Mouse (Mus musculus) liver, postnatal 0 days (tissue): ENCODE data around the gene Usf1. TPM values are rescaled to one million over a fixed set of nuclear protein-coding genes. Genes with fewer than 3 reads are reported as not detected.

Experiments used
- ATAC-seq: fragments of 200-750 bp; cut with Nextera tagmentation; 2 replicates; pipeline ENCODE4 v1.8.0; 2017; ENCODE audit warnings: mild to moderate bottlenecking, moderate library complexity
- DNase-seq: peaks from one replicate; pipeline ENCODE4 v3.0.0-alpha.2; 2016
- H3K27ac ChIP-seq: fragments of 300-500 bp; sonication (generic); 2 replicates; pipeline ENCODE4 v1.5.1; 2014; ENCODE audit warnings: antibody characterized with exemption, moderate library complexity, mild to moderate bottlenecking, low read depth
- H3K27me3 ChIP-seq: fragments of 300-500 bp; sonication (generic); 2 replicates; pipeline ENCODE4 v1.6.1; 2014; ENCODE audit warnings: low read length, control low read depth, mixed read lengths; ENCODE audit not compliant: insufficient read depth
- H3K36me3 ChIP-seq: fragments of 300-500 bp; sonication (generic); replicated peaks from 2 replicates; pipeline ENCODE4 v1.6.1; 2014; ENCODE audit warnings: mild to moderate bottlenecking, control low read depth, low read length, moderate library complexity, mixed read lengths; ENCODE audit not compliant: insufficient read depth
- H3K4me1 ChIP-seq: fragments of 300-500 bp; sonication (generic); 2 replicates; pipeline ENCODE4 v1.6.1; 2014; ENCODE audit warnings: antibody characterized with exemption, mild to moderate bottlenecking, control low read depth; ENCODE audit not compliant: insufficient read depth
- H3K4me2 ChIP-seq: fragments of 300-500 bp; sonication (generic); 2 replicates; pipeline ENCODE4 v1.6.1; 2014; ENCODE audit warnings: low read depth, mild to moderate bottlenecking, low read length, moderate library complexity, mixed read lengths
- H3K4me3 ChIP-seq: fragments of 300-500 bp; sonication (generic); 2 replicates; pipeline ENCODE4 v1.5.1; 2014; ENCODE audit warnings: low read depth, low read length
- H3K9ac ChIP-seq: fragments of 300-500 bp; sonication (generic); replicated peaks from 2 replicates; pipeline ENCODE4 v1.6.1; 2014; ENCODE audit warnings: mild to moderate bottlenecking, moderate library complexity
- H3K9me3 ChIP-seq: fragments of 300-500 bp; sonication (generic); 2 replicates; pipeline ENCODE4 v1.6.1; 2016; ENCODE audit warnings: mild to moderate bottlenecking, control low read depth, low read length, mixed read lengths
- CTCF ChIP-seq: sonication (generic); IDR thresholded peaks from 2 replicates; pipeline ENCODE4 v1.5.1; 2016; ENCODE audit warnings: antibody characterized with exemption, low read depth
- EP300 ChIP-seq: IDR thresholded peaks from 2 replicates; pipeline ENCODE4 v1.6.1; 2016; ENCODE audit warnings: antibody characterized with exemption, low read depth, mild to moderate bottlenecking
- WGBS: fragments of 180-500 bp; shearing (Covaris S2); extraction: QIAGEN DNeasy Blood & Tissue Kit; methylation state at CpG from one replicate; pipeline ENCODE4 v1.1.7; 2014; ENCODE audit not compliant: insufficient replicate concordance; 5-methylcytosine and 5-hydroxymethylcytosine counted together
- polyA plus RNA-seq: library from polyadenylated mRNA; unstranded; fragments of >200 nt; fragmentation: Nextera tagmentation; extraction: Ambion mirVana; gene quantifications from 2 replicates; pipeline ENCODE4 v1.2.1, GENCODE M21; 2015

Gene Usf1
- polyA plus RNA-seq, 1 experiment from 2014 or later, result 25.4 TPM

DNA sequence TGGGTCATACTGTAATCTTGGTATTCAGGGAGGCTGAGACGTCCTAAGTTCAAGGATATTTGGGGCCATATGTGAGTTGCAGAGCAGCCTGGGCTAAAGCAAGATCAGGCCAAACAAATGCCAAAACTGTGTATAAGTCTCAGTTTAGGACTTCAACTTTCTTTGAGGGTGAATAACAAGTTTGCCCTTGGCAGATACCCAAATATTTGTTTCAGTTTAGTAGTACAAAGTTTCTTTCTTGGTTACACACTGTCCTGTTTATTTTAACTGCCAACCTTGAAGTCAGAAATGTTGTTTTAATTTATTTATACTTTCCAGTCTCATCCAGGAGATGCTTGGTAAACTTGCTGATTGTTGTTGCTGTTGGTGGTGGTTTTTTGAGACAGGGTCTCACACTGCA lies 24.9 kb downstream of the Usf1 start:
- H3K9ac ChIP-seq, result no peak overlapping the region
- no peaks in the 10 kb centered on the region for H3K27me3 ChIP-seq
- H3K4me1 ChIP-seq, result peaks cover 15% of the 10 kb centered on the region
- no peak overlapping the region for H3K4me3 ChIP-seq
- no peak for ATAC-seq
- H3K36me3 ChIP-seq, result no peaks in the 10 kb centered on the region
- H3K9me3 ChIP-seq, result no peaks in the 10 kb centered on the region
- no peak overlapping the region for H3K4me2 ChIP-seq
- DNase-seq, result no peak
- no peak for TF ChIP-seq CTCF
- TF ChIP-seq EP300, result no peak
- H3K27ac ChIP-seq, result peak overlapping the region; percentile 68
- WGBS, result 69% methylated on average over 1 of the region's 1 CpGs

GRCm38 (mm10) chr1:171437264-171438013 lies 26.3 kb downstream of the Usf1 start, which contains the start of gene F11r:
Gene F11r (plus strand): TSS chr1:171437535.
- WGBS, result 2% methylated on average over 43 of the region's 46 CpGs
- peak; percentile 17; the same call in 1 of the 2 replicates for TF ChIP-seq CTCF
- peak; percentile 71 for TF ChIP-seq EP300
- H3K4me1 ChIP-seq, result peaks cover 27% of the 10 kb centered on the region
- H3K4me3 ChIP-seq, result peak within 1 kb of the TSS; percentile 51
- DNase-seq (peak; percentile 90), ATAC-seq (peak; percentile 94)
- no peaks in the 10 kb centered on the region for H3K9me3 ChIP-seq
- H3K27ac ChIP-seq, result peak within 1 kb of the TSS; percentile 86
- H3K4me2 ChIP-seq, result peak within 1 kb of the TSS; percentile 73
- H3K36me3 ChIP-seq, result no peaks in the 10 kb centered on the region
- no peaks in the 10 kb centered on the region for H3K27me3 ChIP-seq
- H3K9ac ChIP-seq, result peak within 1 kb of the TSS; percentile 62

DNA sequence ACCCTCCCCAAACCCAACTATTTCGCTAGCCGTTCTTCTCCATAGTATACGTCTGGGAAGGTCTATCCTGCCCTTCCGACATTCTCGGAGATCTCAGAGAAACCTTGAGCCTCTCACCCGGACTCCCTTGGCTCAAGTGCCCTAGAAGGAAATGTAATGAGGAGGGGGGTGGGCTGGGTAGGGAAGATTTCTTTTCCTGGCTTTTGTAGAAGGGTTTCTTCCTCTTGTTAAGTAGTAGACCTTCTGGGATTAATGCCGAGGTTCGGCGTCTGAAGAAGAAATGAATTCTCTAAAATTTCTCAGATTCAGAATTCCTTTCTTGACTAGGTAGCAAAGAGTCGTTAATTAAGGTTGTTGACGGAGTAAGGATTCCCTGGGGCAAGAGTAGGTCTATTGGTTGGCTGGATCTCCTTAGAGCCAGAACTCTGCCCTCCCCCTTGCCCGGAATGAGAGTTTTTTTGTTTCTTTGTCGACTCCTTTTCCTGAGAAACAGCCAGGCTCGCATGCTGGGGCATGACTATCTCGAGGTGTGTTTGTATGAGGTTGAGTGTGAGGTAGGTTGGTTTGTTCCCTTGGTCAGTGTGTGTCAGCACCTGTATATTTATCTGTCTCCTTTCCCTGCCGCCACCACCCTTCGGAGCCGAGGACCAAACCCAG lies 27.0 kb downstream of the Usf1 start:
- H3K27ac ChIP-seq, result peak overlapping the region; percentile 86

GRCm38 (mm10) chr1:171439072-171439471 lies 28.0 kb downstream of the Usf1 start:
- Histone ChIP-seq H3K4me3 (peak overlapping the region; percentile 51), H3K36me3 (no peaks in the 10 kb centered on the region), H3K27me3 (no peaks in the 10 kb centered on the region), H3K27ac (peak overlapping the region; percentile 86), H3K9ac (peak overlapping the region; percentile 62), H3K9me3 (no peaks in the 10 kb centered on the region), H3K4me2 (peak overlapping the region; percentile 73), H3K4me1 (peaks cover 27% of the 10 kb centered on the region)
- DNase-seq (no peak), ATAC-seq (no peak)
- TF ChIP-seq EP300, result no peak
- TF ChIP-seq CTCF, result no peak
- 17% methylated on average over 8 of the region's 8 CpGs for WGBS

More for the DNA sequence above, 27.0 kb downstream of the Usf1 start:
- H3K27me3 ChIP-seq, result no peaks in the 10 kb centered on the region
- peaks cover 27% of the 10 kb centered on the region for H3K4me1 ChIP-seq
- peak overlapping the region; percentile 73 for H3K4me2 ChIP-seq
- WGBS, result 5% methylated on average over 18 of the region's 18 CpGs
- H3K9ac ChIP-seq, result peak overlapping the region; percentile 62
- DNase-seq, result no peak
- no peak for ATAC-seq
- no peaks in the 10 kb centered on the region for H3K9me3 ChIP-seq
- H3K4me3 ChIP-seq, result peak overlapping the region; percentile 51
- no peaks in the 10 kb centered on the region for H3K36me3 ChIP-seq
- TF ChIP-seq EP300 (no peak), CTCF (no peak)

GRCm38 (mm10) chr1:171440025-171440725 lies 29.1 kb downstream of the Usf1 start:
- H3K27ac ChIP-seq, result peak overlapping the region; percentile 86
- H3K4me2 ChIP-seq, result peak overlapping the region; percentile 73
- H3K27me3 ChIP-seq, result no peaks in the 10 kb centered on the region
- no peak for ATAC-seq
- H3K9ac ChIP-seq, result peak overlapping the region; percentile 62; the same call in 1 of the 2 replicates
- peak; percentile 27 for DNase-seq
- peaks cover 27% of the 10 kb centered on the region for H3K4me1 ChIP-seq
- peak overlapping the region; percentile 51 for H3K4me3 ChIP-seq
- TF ChIP-seq CTCF, result 0 out of 2 replicates have a peak, but pooled peaks have one; percentile 8
- no peak for TF ChIP-seq EP300
- H3K36me3 ChIP-seq, result no peaks in the 10 kb centered on the region
- 12% methylated on average over 8 of the region's 9 CpGs for WGBS
- no peaks in the 10 kb centered on the region for H3K9me3 ChIP-seq
